Mouse (Mus musculus): Measurements from ENCODE around the gene Mtmr2. TPM values are rescaled to one million over a fixed set of nuclear protein-coding genes. Genes with fewer than 3 reads are reported as not detected.
A peak's percentile ranks its signal among the peaks of the same experiment; 100 is the strongest.

Gene Mtmr2
- total RNA-seq, 1 experiment, result 45.3 TPM

GRCm38 (mm10) chr9:13716316-13717099 is 31.7 kb upstream of the Mtmr2 start:
- no peak overlapping the region for H3K27ac ChIP-seq (ENCODE audit: insufficient read depth, low read depth, low read length, poor library complexity, severe bottlenecking)
- DNase-seq (ENCODE audit: low read depth, low spot score), result peak; percentile 78

GRCm38 (mm10) chr9:13748798-13749674 is 826 bp downstream of the Mtmr2 start:
- in situ Hi-C loops (cut with MboI; ENCODE audit: low sequenced_read_pairs in 2 of 2, unreplicated experiment in 2 of 2), result no loop called here
- H3K4me1 ChIP-seq (ENCODE audit: control insufficient read depth in 2 of 2, insufficient read depth in 2 of 2, low read length in 2 of 2, poor library complexity in 1 of 2), result peaks cover 0 to 3% of the 10 kb centered on the region in 2 experiments; a peak in 1 of 4 replicates
- no peak for TF ChIP-seq ZNF384 (IDR thresholded peaks at IDR 0.05; ENCODE audit: low read depth, low read length)
- peak; percentile 66; the same call in 1 of the 2 replicates for TF ChIP-seq HCFC1 (IDR thresholded peaks at IDR 0.05; ENCODE audit: borderline replicate concordance, insufficient read depth, low read length)
- TF ChIP-seq CHD2 (IDR thresholded peaks at IDR 0.05; ENCODE audit: low read depth, low read length), result no peak
- no peaks in the 10 kb centered on the region for H3K9me3 ChIP-seq (ENCODE audit: control insufficient read depth, insufficient read depth, low read depth, low read length)
- H3K36me3 ChIP-seq (ENCODE audit: control insufficient read depth, insufficient read depth, low read length, poor library complexity, severe bottlenecking), result no peaks in the 10 kb centered on the region
- H3K4me3 ChIP-seq (ENCODE audit: insufficient read depth in 1 of 2, low read depth in 1 of 2, low read length in 2 of 2, poor library complexity in 1 of 2, severe bottlenecking in 1 of 2), result peak overlapping the region; percentile 81 to 92
- H3K27ac ChIP-seq (ENCODE audit: insufficient read depth, low read depth, low read length, poor library complexity, severe bottlenecking), result peak overlapping the region; percentile 51; the same call in 1 of the 2 replicates
- H3K9ac ChIP-seq (ENCODE audit: insufficient read depth, low read depth, low read length, poor library complexity, severe bottlenecking), result peak overlapping the region; percentile 98
- peak; percentile 78 for DNase-seq (ENCODE audit: low read depth, low spot score)

More at GRCm38 (mm10) chr9:13716316-13717099, 31.7 kb upstream of the Mtmr2 start:
- Histone ChIP-seq H3K9ac (ENCODE audit: insufficient read depth, low read depth, low read length, poor library complexity, severe bottlenecking) (no peak overlapping the region), H3K4me1 (ENCODE audit: control insufficient read depth in 2 of 2, insufficient read depth in 2 of 2, low read length in 2 of 2, poor library complexity in 1 of 2) (no peaks in the 10 kb centered on the region), H3K4me3 (ENCODE audit: insufficient read depth in 1 of 2, low read depth in 1 of 2, low read length in 2 of 2, poor library complexity in 1 of 2, severe bottlenecking in 1 of 2) (no peak overlapping the region), H3K36me3 (ENCODE audit: control insufficient read depth, insufficient read depth, low read length, poor library complexity, severe bottlenecking) (no peaks in the 10 kb centered on the region), H3K9me3 (ENCODE audit: control insufficient read depth, insufficient read depth, low read depth, low read length) (no peaks in the 10 kb centered on the region)
- no peak for TF ChIP-seq ZNF384 (IDR thresholded peaks at IDR 0.05; ENCODE audit: low read depth, low read length)
- peak; percentile 98 for TF ChIP-seq ZC3H11A (IDR thresholded peaks at IDR 0.05; ENCODE audit: borderline replicate concordance, low read depth, low read length)
- in situ Hi-C loops (cut with MboI; ENCODE audit: low sequenced_read_pairs in 2 of 2, unreplicated experiment in 2 of 2), result loop anchor here in 1 of 2 experiments (10.0 kb wide), 1 partner anchor 482 kb away; no protein-coding TSS in a partner anchor

GRCm38 (mm10) chr9:13749675-13749998 is 1.4 kb downstream of the Mtmr2 start:
- in situ Hi-C loops (cut with MboI; ENCODE audit: low sequenced_read_pairs in 2 of 2, unreplicated experiment in 2 of 2), result no loop called here
- H3K9ac ChIP-seq (ENCODE audit: insufficient read depth, low read depth, low read length, poor library complexity, severe bottlenecking), result peak overlapping the region; percentile 98
- peak overlapping the region; percentile 81 to 92 for H3K4me3 ChIP-seq (ENCODE audit: insufficient read depth in 1 of 2, low read depth in 1 of 2, low read length in 2 of 2, poor library complexity in 1 of 2, severe bottlenecking in 1 of 2)
- TF ChIP-seq ZNF384 (IDR thresholded peaks at IDR 0.05; ENCODE audit: low read depth, low read length) (no peak), CHD2 (IDR thresholded peaks at IDR 0.05; ENCODE audit: low read depth, low read length) (no peak), MAFK (IDR thresholded peaks at IDR 0.05; ENCODE audit: insufficient read depth, low read depth, low read length) (no peak), ZC3H11A (IDR thresholded peaks at IDR 0.05; ENCODE audit: borderline replicate concordance, low read depth, low read length) (no peak), HCFC1 (IDR thresholded peaks at IDR 0.05; ENCODE audit: borderline replicate concordance, insufficient read depth, low read length) (no peak)
- no peaks in the 10 kb centered on the region for H3K9me3 ChIP-seq (ENCODE audit: control insufficient read depth, insufficient read depth, low read depth, low read length)
- peak; percentile 21 for DNase-seq (ENCODE audit: low read depth, low spot score)
- H3K36me3 ChIP-seq (ENCODE audit: control insufficient read depth, insufficient read depth, low read length, poor library complexity, severe bottlenecking), result no peaks in the 10 kb centered on the region
- peaks cover 0 to 3% of the 10 kb centered on the region in 2 experiments; a peak in 1 of 4 replicates for H3K4me1 ChIP-seq (ENCODE audit: control insufficient read depth in 2 of 2, insufficient read depth in 2 of 2, low read length in 2 of 2, poor library complexity in 1 of 2)
- no peak overlapping the region for H3K27ac ChIP-seq (ENCODE audit: insufficient read depth, low read depth, low read length, poor library complexity, severe bottlenecking)

- TF ChIP-seq ZNF384 (IDR thresholded peaks at IDR 0.05; ENCODE audit: low read depth, low read length) (no peak), HCFC1 (IDR thresholded peaks at IDR 0.05; ENCODE audit: borderline replicate concordance, insufficient read depth, low read length) (no peak), CHD2 (IDR thresholded peaks at IDR 0.05; ENCODE audit: low read depth, low read length) (no peak), ZC3H11A (IDR thresholded peaks at IDR 0.05; ENCODE audit: borderline replicate concordance, low read depth, low read length) (no peak), MAFK (IDR thresholded peaks at IDR 0.05; ENCODE audit: insufficient read depth, low read depth, low read length) (no peak)
Measured at GRCm38 (mm10) chr9:13752543-13752942, 4.3 kb downstream of the Mtmr2 start.

More at GRCm38 (mm10) chr9:13752543-13752942, 4.3 kb downstream of the Mtmr2 start:
- H3K27ac ChIP-seq (ENCODE audit: insufficient read depth, low read depth, low read length, poor library complexity, severe bottlenecking), result no peak overlapping the region
- H3K9me3 ChIP-seq (ENCODE audit: control insufficient read depth, insufficient read depth, low read depth, low read length), result no peaks in the 10 kb centered on the region
- no peak overlapping the region for H3K4me3 ChIP-seq (ENCODE audit: insufficient read depth in 1 of 2, low read depth in 1 of 2, low read length in 2 of 2, poor library complexity in 1 of 2, severe bottlenecking in 1 of 2)
- in situ Hi-C loops (cut with MboI; ENCODE audit: low sequenced_read_pairs in 2 of 2, unreplicated experiment in 2 of 2), result loop anchor here in 1 of 2 experiments (25.0 kb wide), 1 partner anchor 1815 kb away; no protein-coding TSS in a partner anchor
- peaks cover 0 to 3% of the 10 kb centered on the region in 2 experiments; a peak in 1 of 4 replicates for H3K4me1 ChIP-seq (ENCODE audit: control insufficient read depth in 2 of 2, insufficient read depth in 2 of 2, low read length in 2 of 2, poor library complexity in 1 of 2)
- DNase-seq (ENCODE audit: low read depth, low spot score), result no peak
- H3K36me3 ChIP-seq (ENCODE audit: control insufficient read depth, insufficient read depth, low read length, poor library complexity, severe bottlenecking), result no peaks in the 10 kb centered on the region
- H3K9ac ChIP-seq (ENCODE audit: insufficient read depth, low read depth, low read length, poor library complexity, severe bottlenecking), result no peak overlapping the region

Measured in ES-E14 (cell line).